Mouse (Mus musculus) limb, embryonic 12.5 days (tissue): Measurements from ENCODE around the gene Slc10a1. TPM values are rescaled to one million over a fixed set of nuclear protein-coding genes. Genes with fewer than 3 reads are reported as not detected.

ENCODE experiments used
- ATAC-seq: fragments of 200-750 bp; cut with Nextera tagmentation; 2 replicates; pipeline ENCODE4 v1.8.0; 2017; ENCODE audit warnings: low read depth, moderate TSS enrichment; ENCODE audit not compliant: insufficient number of reproducible peaks, insufficient read depth, low FRiP score, low TSS enrichment
- H3K27ac ChIP-seq: fragments of 300-500 bp; sonication (generic); 2 replicates; pipeline ENCODE4 v1.5.1; 2016; ENCODE audit warnings: mild to moderate bottlenecking, moderate library complexity
- H3K27me3 ChIP-seq: fragments of 300-500 bp; sonication (generic); 2 replicates; pipeline ENCODE4 v1.6.1; 2016; ENCODE audit warnings: mild to moderate bottlenecking, moderate library complexity
- H3K36me3 ChIP-seq: fragments of 300-500 bp; sonication (generic); 2 replicates; pipeline ENCODE4 v1.6.1; 2016; ENCODE audit warnings: mild to moderate bottlenecking, moderate library complexity
- H3K4me1 ChIP-seq: fragments of 300-500 bp; sonication (generic); replicated peaks from 2 replicates; pipeline ENCODE4 v1.6.1; 2016
- H3K4me2 ChIP-seq: fragments of 300-500 bp; sonication (generic); 2 replicates; pipeline ENCODE4 v1.6.1; 2016; ENCODE audit warnings: mild to moderate bottlenecking, moderate library complexity
- H3K4me3 ChIP-seq: fragments of 300-500 bp; sonication (generic); replicated peaks from 2 replicates; pipeline ENCODE4 v1.5.1; 2016; ENCODE audit warnings: mild to moderate bottlenecking
- H3K9ac ChIP-seq: fragments of 300-500 bp; sonication (generic); replicated peaks from 2 replicates; pipeline ENCODE4 v1.6.1; 2016; ENCODE audit warnings: mild to moderate bottlenecking, moderate library complexity
- H3K9me3 ChIP-seq: fragments of 300-500 bp; sonication (generic); 2 replicates; pipeline ENCODE4 v1.6.1; 2016; ENCODE audit warnings: mild to moderate bottlenecking, moderate library complexity
- WGBS: fragments of 180-500 bp; shearing (Covaris S2); methylation state at CpG from one replicate; pipeline ENCODE4 v1.1.7; 2016; 5-methylcytosine and 5-hydroxymethylcytosine counted together
- polyA plus RNA-seq: library from polyadenylated mRNA; unstranded; fragments of >200 nt; fragmentation: Nextera tagmentation; extraction: Ambion mirVana; gene quantifications from 2 replicates; pipeline ENCODE4 v1.2.1, GENCODE M21; 2016

Gene Slc10a1
- polyA plus RNA-seq, 1 experiment from 2014 or later = 1.5 TPM

- no peak overlapping the region for H3K4me3 ChIP-seq
- 81% methylated on average over 8 of the region's 8 CpGs for WGBS
- no peak overlapping the region for H3K9ac ChIP-seq
- no peak for ATAC-seq
- no peak overlapping the region for H3K4me2 ChIP-seq
- H3K9me3 ChIP-seq = peaks cover 7% of the 10 kb centered on the region; the same call in 1 of the 2 replicates
- 0 out of 2 replicates have a peak, but pooled peaks cover 2% of the 10 kb centered on the region for H3K27me3 ChIP-seq
- no peaks in the 10 kb centered on the region for H3K36me3 ChIP-seq
- peaks cover 2% of the 10 kb centered on the region; the same call in 1 of the 2 replicates for H3K4me1 ChIP-seq
- no peak overlapping the region for H3K27ac ChIP-seq
Observed at GRCm38 (mm10) chr12:80992540-80993122, 24.1 kb upstream of the Slc10a1 start.

GRCm38 (mm10) chr12:80991806-80992205 lies 23.3 kb upstream of the Slc10a1 start:
- Histone ChIP-seq H3K27me3 (no peaks in the 10 kb centered on the region), H3K27ac (no peak overlapping the region), H3K4me1 (no peaks in the 10 kb centered on the region), H3K4me3 (no peak overlapping the region), H3K9me3 (peaks cover 7% of the 10 kb centered on the region; the same call in 1 of the 2 replicates), H3K36me3 (no peaks in the 10 kb centered on the region), H3K9ac (no peak overlapping the region), H3K4me2 (no peak overlapping the region)
- WGBS = 73% methylated on average over 10 of the region's 10 CpGs
- ATAC-seq = no peak

- H3K4me2 ChIP-seq = no peak overlapping the region
- H3K27me3 ChIP-seq = no peaks in the 10 kb centered on the region
- ATAC-seq = no peak
- H3K4me3 ChIP-seq = no peak overlapping the region
- H3K9me3 ChIP-seq = peaks cover 6% of the 10 kb centered on the region; the same call in 1 of the 2 replicates
- H3K27ac ChIP-seq = no peak overlapping the region
- WGBS = 85% methylated on average over 13 of the region's 13 CpGs
- no peaks in the 10 kb centered on the region for H3K4me1 ChIP-seq
- no peaks in the 10 kb centered on the region for H3K36me3 ChIP-seq
- no peak overlapping the region for H3K9ac ChIP-seq
Observed at GRCm38 (mm10) chr12:80990901-80991445, 22.5 kb upstream of the Slc10a1 start.

- no peak for ATAC-seq
- Histone ChIP-seq H3K4me3 (no peak overlapping the region), H3K9ac (no peak overlapping the region), H3K4me2 (no peak overlapping the region), H3K4me1 (no peaks in the 10 kb centered on the region), H3K9me3 (no peaks in the 10 kb centered on the region), H3K27ac (no peak overlapping the region), H3K36me3 (no peaks in the 10 kb centered on the region), H3K27me3 (no peaks in the 10 kb centered on the region)
- 85% methylated on average over 3 of the region's 3 CpGs for WGBS
Observed at GRCm38 (mm10) chr12:80988286-80988685, 19.8 kb upstream of the Slc10a1 start.

DNA sequence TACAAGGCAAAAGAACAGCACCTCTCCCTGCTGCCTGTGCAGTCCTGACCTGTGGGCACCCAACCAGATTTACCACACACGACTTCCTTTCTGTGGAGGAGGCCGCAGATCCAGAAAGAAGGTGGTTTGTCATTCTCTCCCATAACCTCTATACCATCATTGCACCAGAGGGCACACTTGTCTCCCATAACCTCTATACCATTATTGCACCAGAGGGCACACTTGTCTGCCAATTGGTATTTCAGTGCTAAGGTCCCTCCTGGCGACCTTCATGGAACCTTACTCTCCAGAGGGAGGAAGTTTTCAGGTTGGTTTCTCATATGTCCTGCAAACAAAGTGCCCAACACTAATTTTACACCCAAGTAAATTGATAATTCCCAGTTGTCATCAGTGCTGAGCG lies 18.1 kb upstream of the Slc10a1 start:
- H3K4me1 ChIP-seq = no peaks in the 10 kb centered on the region
- no peak for ATAC-seq
- no peak overlapping the region for H3K27ac ChIP-seq
- no peaks in the 10 kb centered on the region for H3K27me3 ChIP-seq
- H3K9ac ChIP-seq = no peak overlapping the region
- H3K4me3 ChIP-seq = no peak overlapping the region
- 81% methylated on average over 4 of the region's 4 CpGs for WGBS
- no peaks in the 10 kb centered on the region for H3K9me3 ChIP-seq
- no peaks in the 10 kb centered on the region for H3K36me3 ChIP-seq
- no peak overlapping the region for H3K4me2 ChIP-seq

- no peak overlapping the region for H3K4me2 ChIP-seq
- no peak overlapping the region for H3K27ac ChIP-seq
- ATAC-seq = no peak
- H3K36me3 ChIP-seq = no peaks in the 10 kb centered on the region
- H3K27me3 ChIP-seq = no peaks in the 10 kb centered on the region
- H3K4me1 ChIP-seq = no peaks in the 10 kb centered on the region
- no peak overlapping the region for H3K9ac ChIP-seq
- WGBS = 77% methylated on average over 9 of the region's 9 CpGs
- no peaks in the 10 kb centered on the region for H3K9me3 ChIP-seq
- H3K4me3 ChIP-seq = no peak overlapping the region
Observed at GRCm38 (mm10) chr12:80983695-80984094, 15.2 kb upstream of the Slc10a1 start.

DNA sequence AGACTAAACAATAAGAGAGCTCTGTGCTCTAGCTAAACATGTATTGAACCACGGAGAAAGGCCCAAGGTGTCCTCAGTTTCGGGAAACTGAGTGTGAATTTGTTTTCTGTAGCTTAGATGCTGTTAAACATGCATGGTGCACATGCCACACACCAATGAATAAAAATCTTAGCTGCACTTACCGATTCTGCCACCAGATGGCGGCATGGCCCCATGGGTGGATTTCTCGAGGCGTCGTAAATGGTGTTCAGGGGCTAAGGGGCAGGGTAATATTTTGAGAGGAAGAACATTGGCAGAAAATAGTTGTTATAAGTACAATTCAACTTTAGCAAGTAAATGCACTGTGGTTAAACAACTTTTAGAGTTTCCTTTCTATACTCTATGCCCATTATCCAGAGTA lies 13.8 kb upstream of the Slc10a1 start:
- H3K27ac ChIP-seq = no peak overlapping the region
- no peak overlapping the region for H3K9ac ChIP-seq
- H3K9me3 ChIP-seq = no peaks in the 10 kb centered on the region
- no peaks in the 10 kb centered on the region for H3K36me3 ChIP-seq
- H3K27me3 ChIP-seq = no peaks in the 10 kb centered on the region
- 2% methylated on average over 7 of the region's 7 CpGs for WGBS
- no peak for ATAC-seq
- no peaks in the 10 kb centered on the region for H3K4me1 ChIP-seq
- no peak overlapping the region for H3K4me3 ChIP-seq
- no peak overlapping the region for H3K4me2 ChIP-seq

GRCm38 (mm10) chr12:80975939-80976671 lies 7.6 kb upstream of the Slc10a1 start:
- H3K9ac ChIP-seq = no peak overlapping the region
- no peaks in the 10 kb centered on the region for H3K9me3 ChIP-seq
- H3K27me3 ChIP-seq = no peaks in the 10 kb centered on the region
- H3K36me3 ChIP-seq = no peaks in the 10 kb centered on the region
- H3K4me3 ChIP-seq = no peak overlapping the region
- no peaks in the 10 kb centered on the region for H3K4me1 ChIP-seq
- ATAC-seq = no peak
- H3K4me2 ChIP-seq = no peak overlapping the region
- WGBS = 87% methylated on average over 11 of the region's 11 CpGs
- no peak overlapping the region for H3K27ac ChIP-seq

DNA sequence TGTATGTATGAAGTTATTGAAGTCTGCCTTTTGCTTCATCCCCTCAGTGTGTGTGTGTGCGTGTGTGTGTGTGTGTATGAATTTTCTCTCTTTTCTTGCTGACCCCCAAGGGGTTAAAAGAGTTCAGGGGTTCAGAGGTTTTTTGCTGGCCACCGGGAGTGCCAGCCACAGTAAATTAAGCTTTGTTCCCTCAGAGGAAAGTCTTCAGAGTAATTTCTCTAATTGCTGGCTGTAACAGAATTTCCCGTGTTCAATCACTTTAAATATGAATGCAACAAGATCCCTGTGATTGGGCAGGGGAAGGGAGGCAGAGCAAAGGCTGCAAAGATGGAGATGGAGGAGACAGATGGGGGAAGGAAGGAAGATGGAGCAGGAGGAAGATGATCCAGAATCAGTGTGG lies 3.3 kb upstream of the Slc10a1 start:
- no peaks in the 10 kb centered on the region for H3K36me3 ChIP-seq
- H3K27me3 ChIP-seq = no peaks in the 10 kb centered on the region
- no peak overlapping the region for H3K27ac ChIP-seq
- WGBS = 26% methylated on average over 3 of the region's 3 CpGs
- H3K9ac ChIP-seq = no peak overlapping the region
- H3K9me3 ChIP-seq = no peaks in the 10 kb centered on the region
- H3K4me1 ChIP-seq = no peaks in the 10 kb centered on the region
- no peak overlapping the region for H3K4me3 ChIP-seq
- H3K4me2 ChIP-seq = no peak overlapping the region
- no peak for ATAC-seq

- Histone ChIP-seq H3K9ac (no peak overlapping the region), H3K36me3 (no peaks in the 10 kb centered on the region), H3K4me1 (no peaks in the 10 kb centered on the region), H3K27me3 (no peaks in the 10 kb centered on the region), H3K9me3 (no peaks in the 10 kb centered on the region), H3K4me2 (no peak overlapping the region), H3K4me3 (no peak overlapping the region), H3K27ac (no peak overlapping the region)
- no peak for ATAC-seq
- 81% methylated on average over 8 of the region's 8 CpGs for whole genome bisulfite sequencing
Observed at GRCm38 (mm10) chr12:80970181-80970705, 1.7 kb upstream of the Slc10a1 start.

DNA sequence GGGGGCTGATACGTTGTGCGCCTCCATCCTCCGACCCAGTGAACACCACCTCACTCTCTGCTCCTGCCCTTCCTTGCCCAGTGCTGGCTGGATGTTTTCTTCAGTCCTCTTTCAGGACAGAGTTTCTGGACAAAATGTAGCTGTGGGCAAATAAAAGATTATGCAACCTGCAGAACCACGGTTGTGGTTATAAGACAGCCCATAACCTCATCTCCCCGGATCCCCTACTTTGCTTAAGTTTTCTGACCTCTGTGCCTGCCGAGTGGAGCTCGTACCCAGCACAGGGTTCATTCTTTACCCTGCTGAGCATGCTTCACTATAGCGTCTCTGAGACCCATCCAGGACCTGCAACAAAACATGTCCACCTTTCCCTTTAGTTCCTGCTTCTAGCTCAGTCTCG lies 587 bp downstream of the Slc10a1 start:
- no peak overlapping the region for H3K4me3 ChIP-seq
- no peak overlapping the region for H3K4me2 ChIP-seq
- no peak overlapping the region for H3K27ac ChIP-seq
- H3K4me1 ChIP-seq = no peaks in the 10 kb centered on the region
- ATAC-seq = no peak
- H3K36me3 ChIP-seq = no peaks in the 10 kb centered on the region
- 86% methylated on average over 9 of the region's 9 CpGs for whole genome bisulfite sequencing
- no peaks in the 10 kb centered on the region for H3K27me3 ChIP-seq
- H3K9me3 ChIP-seq = no peaks in the 10 kb centered on the region
- no peak overlapping the region for H3K9ac ChIP-seq
